Mouse (Mus musculus): ENCODE data around the gene Gm10282. TPM values are rescaled to one million over a fixed set of nuclear protein-coding genes. Genes with fewer than 3 reads are reported as not detected.

The Gm10282 gene
- polyA plus RNA-seq, 1 experiment, result 3.9 TPM

- DNase-seq, result no peak
- 64% methylated on average over 8 of the region's 8 CpGs for WGBS
Measured at GRCm38 (mm10) chr8:72302986-72303612, 2.0 kb downstream of the Gm10282 start.

GRCm38 (mm10) chr8:72301497-72301896 lies 3.6 kb downstream of the Gm10282 start:
- no peak overlapping the region for H3K4me3 ChIP-seq (replicated peaks; ENCODE audit: insufficient read depth, low read depth, low read length)
- DNase-seq, result no peak
- WGBS, result 87% methylated on average over 5 of the region's 5 CpGs

More at GRCm38 (mm10) chr8:72302986-72303612, 2.0 kb downstream of the Gm10282 start:
- Histone ChIP-seq H3K27ac (ENCODE audit: insufficient read depth, low read length) (no peak overlapping the region; the same call in 1 of the 2 replicates), H3K4me3 (replicated peaks; ENCODE audit: insufficient read depth, low read depth, low read length) (no peak overlapping the region), H3K4me1 (ENCODE audit: control insufficient read depth, insufficient read depth, low read length) (no peaks in the 10 kb centered on the region), H3K27me3 (ENCODE audit: control insufficient read depth, insufficient read depth, low read length) (no peaks in the 10 kb centered on the region)
- TF ChIP-seq POLR2A (IDR thresholded peaks at IDR 0.05; ENCODE audit: borderline replicate concordance, insufficient read depth, low read length) (no peak), CTCF (IDR thresholded peaks at IDR 0.05; ENCODE audit: borderline replicate concordance, insufficient read depth, low read depth, low read length) (no peak)

GRCm38 (mm10) chr8:72300654-72301400 lies 4.2 kb downstream of the Gm10282 start:
- H3K27ac ChIP-seq (ENCODE audit: insufficient read depth, low read length), result no peak overlapping the region
- H3K27me3 ChIP-seq (ENCODE audit: control insufficient read depth, insufficient read depth, low read length), result no peaks in the 10 kb centered on the region
- TF ChIP-seq POLR2A (IDR thresholded peaks at IDR 0.05; ENCODE audit: borderline replicate concordance, insufficient read depth, low read length), result no peak

More at GRCm38 (mm10) chr8:72301497-72301896, 3.6 kb downstream of the Gm10282 start:
- H3K27ac ChIP-seq (ENCODE audit: insufficient read depth, low read length), result no peak overlapping the region
- no peaks in the 10 kb centered on the region for H3K27me3 ChIP-seq (ENCODE audit: control insufficient read depth, insufficient read depth, low read length)
- no peak for TF ChIP-seq POLR2A (IDR thresholded peaks at IDR 0.05; ENCODE audit: borderline replicate concordance, insufficient read depth, low read length)
- no peak for TF ChIP-seq CTCF (IDR thresholded peaks at IDR 0.05; ENCODE audit: borderline replicate concordance, insufficient read depth, low read depth, low read length)
- no peaks in the 10 kb centered on the region for H3K4me1 ChIP-seq (ENCODE audit: control insufficient read depth, insufficient read depth, low read length)

GRCm38 (mm10) chr8:72298928-72299327 lies 6.1 kb downstream of the Gm10282 start:
- Histone ChIP-seq H3K27ac (ENCODE audit: insufficient read depth, low read length) (no peak overlapping the region), H3K4me3 (replicated peaks; ENCODE audit: insufficient read depth, low read depth, low read length) (no peak overlapping the region), H3K27me3 (ENCODE audit: control insufficient read depth, insufficient read depth, low read length) (no peaks in the 10 kb centered on the region), H3K4me1 (ENCODE audit: control insufficient read depth, insufficient read depth, low read length) (peaks cover 9% of the 10 kb centered on the region; the same call in 1 of the 2 replicates)
- 100% methylated on average over 1 of the region's 1 CpGs for WGBS
- TF ChIP-seq POLR2A (IDR thresholded peaks at IDR 0.05; ENCODE audit: borderline replicate concordance, insufficient read depth, low read length) (no peak), CTCF (IDR thresholded peaks at IDR 0.05; ENCODE audit: borderline replicate concordance, insufficient read depth, low read depth, low read length) (no peak)
- DNase-seq, result no peak

More at GRCm38 (mm10) chr8:72300654-72301400, 4.2 kb downstream of the Gm10282 start:
- Histone ChIP-seq H3K4me1 (ENCODE audit: control insufficient read depth, insufficient read depth, low read length) (no peaks in the 10 kb centered on the region; the same call in 1 of the 2 replicates), H3K4me3 (replicated peaks; ENCODE audit: insufficient read depth, low read depth, low read length) (no peak overlapping the region)
- WGBS, result 76% methylated on average over 9 of the region's 9 CpGs
- DNase-seq, result no peak

GRCm38 (mm10) chr8:72296561-72296960 lies 8.5 kb downstream of the Gm10282 start:
- no peak for TF ChIP-seq POLR2A (IDR thresholded peaks at IDR 0.05; ENCODE audit: borderline replicate concordance, insufficient read depth, low read length)
- TF ChIP-seq CTCF (IDR thresholded peaks at IDR 0.05; ENCODE audit: borderline replicate concordance, insufficient read depth, low read depth, low read length), result no peak
- Histone ChIP-seq H3K27ac (ENCODE audit: insufficient read depth, low read length) (no peak overlapping the region), H3K4me3 (replicated peaks; ENCODE audit: insufficient read depth, low read depth, low read length) (no peak overlapping the region), H3K27me3 (ENCODE audit: control insufficient read depth, insufficient read depth, low read length) (no peaks in the 10 kb centered on the region), H3K4me1 (ENCODE audit: control insufficient read depth, insufficient read depth, low read length) (peaks cover 9% of the 10 kb centered on the region; the same call in 1 of the 2 replicates)
- 97% methylated on average over 8 of the region's 8 CpGs for WGBS
- no peak for DNase-seq

GRCm38 (mm10) chr8:72295679-72296078 lies 9.4 kb downstream of the Gm10282 start:
- WGBS, result 2% methylated on average over 8 of the region's 8 CpGs

GRCm38 (mm10) chr8:72295125-72295524 lies 9.9 kb downstream of the Gm10282 start:
- WGBS, result 50% methylated on average over 3 of the region's 3 CpGs
- DNase-seq, result no peak
- H3K4me1 ChIP-seq (ENCODE audit: control insufficient read depth, insufficient read depth, low read length), result peaks cover 9% of the 10 kb centered on the region; the same call in 1 of the 2 replicates
- H3K4me3 ChIP-seq (replicated peaks; ENCODE audit: insufficient read depth, low read depth, low read length), result no peak overlapping the region
- no peaks in the 10 kb centered on the region for H3K27me3 ChIP-seq (ENCODE audit: control insufficient read depth, insufficient read depth, low read length)
- TF ChIP-seq POLR2A (IDR thresholded peaks at IDR 0.05; ENCODE audit: borderline replicate concordance, insufficient read depth, low read length), result no peak
- no peak for TF ChIP-seq CTCF (IDR thresholded peaks at IDR 0.05; ENCODE audit: borderline replicate concordance, insufficient read depth, low read depth, low read length)
- H3K27ac ChIP-seq (ENCODE audit: insufficient read depth, low read length), result no peak overlapping the region

More at GRCm38 (mm10) chr8:72295679-72296078, 9.4 kb downstream of the Gm10282 start:
- peak; percentile 90 to 94 for DNase-seq
- Histone ChIP-seq H3K4me1 (ENCODE audit: control insufficient read depth, insufficient read depth, low read length) (peaks cover 9% of the 10 kb centered on the region; the same call in 1 of the 2 replicates), H3K27me3 (ENCODE audit: control insufficient read depth, insufficient read depth, low read length) (no peaks in the 10 kb centered on the region), H3K4me3 (replicated peaks; ENCODE audit: insufficient read depth, low read depth, low read length) (no peak overlapping the region), H3K27ac (ENCODE audit: insufficient read depth, low read length) (0 out of 2 replicates have a peak overlapping the region, but pooled peaks have one; percentile 3)
- no peak for TF ChIP-seq POLR2A (IDR thresholded peaks at IDR 0.05; ENCODE audit: borderline replicate concordance, insufficient read depth, low read length)
- no peak for TF ChIP-seq CTCF (IDR thresholded peaks at IDR 0.05; ENCODE audit: borderline replicate concordance, insufficient read depth, low read depth, low read length)

All from cerebellum, adult 2 months (tissue).